Mouse (Mus musculus): ENCODE measurements around the gene Pkd1l1. TPM values are rescaled to one million over a fixed set of nuclear protein-coding genes. Genes with fewer than 3 reads are reported as not detected.

Gene Pkd1l1
- polyA plus RNA-seq, 1 experiment from 2014 or later = 0.45 TPM

DNA sequence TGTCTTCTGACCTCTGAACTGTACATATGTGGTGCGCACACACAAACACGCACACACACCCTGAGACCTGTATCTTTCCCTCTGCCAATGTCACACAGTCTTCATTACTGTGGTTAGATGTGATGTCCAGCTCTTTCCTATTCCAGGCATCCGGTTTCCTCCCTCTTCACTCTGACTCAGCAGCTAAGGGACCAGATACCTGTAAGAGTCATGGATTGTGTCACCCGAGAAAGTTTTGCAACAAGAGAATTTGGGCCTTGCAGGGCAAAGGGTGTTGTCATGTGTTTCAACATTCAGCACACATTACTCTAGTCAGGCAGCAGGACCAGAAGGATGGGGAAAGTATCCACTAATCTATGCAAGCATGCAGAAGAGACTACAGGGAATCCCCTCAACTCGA lies 146.5 kb downstream of the Pkd1l1 start:
- no peak overlapping the region for H3K9ac ChIP-seq (replicated peaks; ENCODE audit: low read length)
- no peak overlapping the region for H3K4me3 ChIP-seq (replicated peaks; ENCODE audit: low read depth, low read length)
- no peak overlapping the region for H3K4me2 ChIP-seq (ENCODE audit: low read length)
- DNase-seq = no peak
- no peak for ATAC-seq (ENCODE audit: low FRiP score, low TSS enrichment)
- no peaks in the 10 kb centered on the region for H3K9me3 ChIP-seq (ENCODE audit: control insufficient read depth, low read length)
- H3K36me3 ChIP-seq (ENCODE audit: control insufficient read depth, insufficient read depth, low read length) = no peaks in the 10 kb centered on the region
- H3K27ac ChIP-seq (replicated peaks; ENCODE audit: low read depth, low read length) = no peak overlapping the region
- 90% methylated on average over 5 of the region's 5 CpGs for WGBS
- no peaks in the 10 kb centered on the region for H3K4me1 ChIP-seq (ENCODE audit: control insufficient read depth, insufficient read depth, low read length)
- no peaks in the 10 kb centered on the region for H3K27me3 ChIP-seq (ENCODE audit: control insufficient read depth, insufficient read depth, low read length)

DNA sequence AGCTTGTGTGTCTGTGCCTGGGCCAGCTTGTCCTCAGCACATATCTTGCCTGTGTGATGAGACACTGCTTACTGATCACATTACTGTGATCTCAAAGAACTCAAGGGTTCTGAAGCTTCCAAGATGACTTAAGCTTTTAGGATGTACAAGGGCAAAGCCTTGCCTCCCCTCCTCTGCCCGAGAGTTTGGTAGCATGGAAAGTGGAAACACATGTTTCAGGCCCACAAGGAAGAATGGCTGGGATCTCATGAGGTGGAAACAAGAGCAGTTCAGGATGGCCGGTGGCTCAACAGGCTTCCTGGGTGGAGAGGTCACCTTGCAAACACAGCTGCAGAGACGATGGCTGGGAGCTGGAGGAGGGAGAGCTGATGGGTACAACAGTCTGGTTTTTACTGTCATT lies 147.0 kb downstream of the Pkd1l1 start:
- no peak for DNase-seq
- H3K36me3 ChIP-seq (ENCODE audit: control insufficient read depth, insufficient read depth, low read length) = no peaks in the 10 kb centered on the region
- no peak for ATAC-seq (ENCODE audit: low FRiP score, low TSS enrichment)
- no peaks in the 10 kb centered on the region for H3K9me3 ChIP-seq (ENCODE audit: control insufficient read depth, low read length)
- no peaks in the 10 kb centered on the region for H3K4me1 ChIP-seq (ENCODE audit: control insufficient read depth, insufficient read depth, low read length)
- no peak overlapping the region for H3K4me3 ChIP-seq (replicated peaks; ENCODE audit: low read depth, low read length)
- 84% methylated on average over 3 of the region's 3 CpGs for WGBS
- no peak overlapping the region for H3K9ac ChIP-seq (replicated peaks; ENCODE audit: low read length)
- H3K4me2 ChIP-seq (ENCODE audit: low read length) = no peak overlapping the region
- no peaks in the 10 kb centered on the region for H3K27me3 ChIP-seq (ENCODE audit: control insufficient read depth, insufficient read depth, low read length)
- no peak overlapping the region for H3K27ac ChIP-seq (replicated peaks; ENCODE audit: low read depth, low read length)

DNA sequence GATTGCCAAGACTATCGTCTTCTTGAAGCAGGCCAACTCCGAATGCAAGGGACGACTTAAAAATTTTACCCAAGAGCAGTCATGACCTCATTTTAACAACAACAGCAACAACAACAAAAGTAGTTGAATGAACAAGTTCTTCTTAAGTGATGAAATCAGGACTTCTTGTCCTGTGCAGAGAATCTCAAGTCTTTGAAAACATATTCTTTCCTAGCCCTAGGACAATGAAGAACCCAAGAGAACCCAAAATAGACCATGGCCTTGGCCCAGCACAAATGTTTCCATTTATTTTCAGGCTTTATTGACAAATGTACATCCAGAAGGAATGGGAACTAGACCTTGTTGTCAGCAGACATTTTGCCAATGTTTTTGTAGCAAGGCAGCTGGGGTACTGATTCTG lies 147.7 kb downstream of the Pkd1l1 start:
- no peak overlapping the region for H3K4me2 ChIP-seq (ENCODE audit: low read length)
- H3K4me1 ChIP-seq (ENCODE audit: control insufficient read depth, insufficient read depth, low read length) = no peaks in the 10 kb centered on the region
- no peaks in the 10 kb centered on the region for H3K36me3 ChIP-seq (ENCODE audit: control insufficient read depth, insufficient read depth, low read length)
- H3K9me3 ChIP-seq (ENCODE audit: control insufficient read depth, low read length) = no peaks in the 10 kb centered on the region
- DNase-seq = no peak
- 95% methylated on average over 3 of the region's 3 CpGs for WGBS
- H3K27me3 ChIP-seq (ENCODE audit: control insufficient read depth, insufficient read depth, low read length) = no peaks in the 10 kb centered on the region
- no peak overlapping the region for H3K9ac ChIP-seq (replicated peaks; ENCODE audit: low read length)
- no peak overlapping the region for H3K27ac ChIP-seq (replicated peaks; ENCODE audit: low read depth, low read length)
- no peak for ATAC-seq (ENCODE audit: low FRiP score, low TSS enrichment)
- H3K4me3 ChIP-seq (replicated peaks; ENCODE audit: low read depth, low read length) = no peak overlapping the region

DNA sequence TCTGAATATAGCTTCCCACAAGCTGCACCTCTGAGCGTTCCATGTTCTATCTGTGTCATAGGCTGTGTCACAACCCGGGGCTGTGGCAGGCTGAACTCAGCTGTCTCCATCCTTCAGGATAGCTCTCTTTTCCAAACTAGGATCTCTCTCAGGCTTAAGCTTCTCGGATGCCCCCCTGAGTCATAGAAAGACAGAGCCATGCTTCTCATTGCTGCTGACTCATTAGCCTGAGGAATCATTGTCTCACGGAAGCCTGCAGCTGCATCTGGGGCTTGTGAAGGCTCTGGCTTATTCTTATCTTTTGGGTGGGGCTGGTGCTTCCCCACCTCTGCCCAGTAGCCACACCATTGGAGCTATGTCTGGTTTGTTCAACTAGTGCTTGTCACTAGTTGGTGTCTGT lies 151.7 kb downstream of the Pkd1l1 start:
- ATAC-seq (ENCODE audit: low FRiP score, low TSS enrichment) = no peak
- Histone ChIP-seq H3K36me3 (ENCODE audit: control insufficient read depth, insufficient read depth, low read length) (no peaks in the 10 kb centered on the region), H3K27ac (replicated peaks; ENCODE audit: low read depth, low read length) (no peak overlapping the region)

DNA sequence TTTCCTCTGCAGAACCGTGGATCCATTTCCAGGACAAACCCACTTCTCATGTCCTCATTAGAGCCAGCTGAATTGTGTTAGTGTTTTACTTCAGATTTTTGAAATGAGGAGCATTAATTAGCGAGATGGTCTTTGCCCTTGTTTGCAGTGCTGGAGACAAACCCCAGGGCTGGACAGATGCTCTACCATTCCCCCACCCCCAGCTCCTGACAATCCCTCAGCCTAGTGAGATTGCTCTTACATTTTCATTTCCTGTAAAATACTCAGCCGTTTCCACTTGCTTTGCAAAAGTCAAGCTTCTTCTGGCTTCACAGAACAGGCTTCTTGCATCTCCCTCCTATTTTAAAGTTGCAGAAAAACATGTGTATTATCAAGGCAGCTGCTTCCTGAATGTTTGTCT lies 155.7 kb downstream of the Pkd1l1 start:
- Histone ChIP-seq H3K9ac (replicated peaks; ENCODE audit: low read length) (no peak overlapping the region), H3K27me3 (ENCODE audit: control insufficient read depth, insufficient read depth, low read length) (no peaks in the 10 kb centered on the region), H3K36me3 (ENCODE audit: control insufficient read depth, insufficient read depth, low read length) (no peaks in the 10 kb centered on the region), H3K4me2 (ENCODE audit: low read length) (no peak overlapping the region), H3K27ac (replicated peaks; ENCODE audit: low read depth, low read length) (no peak overlapping the region), H3K9me3 (ENCODE audit: control insufficient read depth, low read length) (no peaks in the 10 kb centered on the region), H3K4me1 (ENCODE audit: control insufficient read depth, insufficient read depth, low read length) (no peaks in the 10 kb centered on the region), H3K4me3 (replicated peaks; ENCODE audit: low read depth, low read length) (no peak overlapping the region)
- DNase-seq (no peak), ATAC-seq (ENCODE audit: low FRiP score, low TSS enrichment) (no peak)
- WGBS = 78% methylated on average over 3 of the region's 3 CpGs

More for the DNA sequence above, 151.7 kb downstream of the Pkd1l1 start:
- Histone ChIP-seq H3K4me1 (ENCODE audit: control insufficient read depth, insufficient read depth, low read length) (no peaks in the 10 kb centered on the region), H3K4me2 (ENCODE audit: low read length) (no peak overlapping the region), H3K27me3 (ENCODE audit: control insufficient read depth, insufficient read depth, low read length) (no peaks in the 10 kb centered on the region), H3K4me3 (replicated peaks; ENCODE audit: low read depth, low read length) (no peak overlapping the region), H3K9me3 (ENCODE audit: control insufficient read depth, low read length) (no peaks in the 10 kb centered on the region), H3K9ac (replicated peaks; ENCODE audit: low read length) (no peak overlapping the region)
- WGBS = 84% methylated on average over 4 of the region's 4 CpGs
- DNase-seq = no peak

DNA sequence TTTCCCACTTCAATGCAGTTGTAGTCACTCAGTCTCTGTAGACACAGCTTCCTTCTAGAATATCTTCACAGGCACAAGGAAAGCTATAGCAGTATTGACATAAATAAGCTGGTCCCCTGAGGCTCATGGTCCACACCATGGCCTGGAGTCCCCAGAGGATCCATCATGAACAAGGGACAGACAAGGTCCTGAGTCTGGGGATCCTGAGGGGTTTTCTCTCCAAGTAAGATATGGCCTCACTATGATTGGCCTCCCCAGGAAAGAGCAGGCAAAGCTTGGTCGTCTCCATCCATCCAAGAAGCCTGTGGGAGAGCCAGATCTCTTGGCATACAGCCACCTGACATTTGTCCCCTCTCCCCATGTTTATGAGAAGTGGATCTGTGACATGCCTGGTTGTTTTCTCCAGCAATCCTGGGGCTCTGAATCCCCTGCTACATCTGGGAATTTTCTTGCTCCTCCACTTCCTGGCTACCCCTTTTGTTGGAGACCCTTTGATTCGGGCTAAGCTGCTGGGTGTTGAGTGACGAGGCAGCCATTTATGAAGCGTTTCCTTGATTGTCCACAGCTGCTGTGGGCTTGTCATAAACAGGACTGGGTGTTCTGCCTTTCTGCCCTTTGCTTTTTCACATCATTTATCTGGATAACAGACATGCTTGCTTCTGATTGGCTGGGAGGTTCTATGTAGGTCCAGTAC lies 158.8 kb downstream of the Pkd1l1 start:
- H3K9me3 ChIP-seq (ENCODE audit: control insufficient read depth, low read length) = no peaks in the 10 kb centered on the region
- 66% methylated on average over 4 of the region's 4 CpGs for WGBS
- H3K4me1 ChIP-seq (ENCODE audit: control insufficient read depth, insufficient read depth, low read length) = no peaks in the 10 kb centered on the region
- H3K4me2 ChIP-seq (ENCODE audit: low read length) = no peak overlapping the region
- H3K4me3 ChIP-seq (replicated peaks; ENCODE audit: low read depth, low read length) = no peak overlapping the region
- no peak overlapping the region for H3K9ac ChIP-seq (replicated peaks; ENCODE audit: low read length)
- no peaks in the 10 kb centered on the region for H3K36me3 ChIP-seq (ENCODE audit: control insufficient read depth, insufficient read depth, low read length)
- no peak overlapping the region for H3K27ac ChIP-seq (replicated peaks; ENCODE audit: low read depth, low read length)
- DNase-seq (no peak), ATAC-seq (ENCODE audit: low FRiP score, low TSS enrichment) (no peak)
- H3K27me3 ChIP-seq (ENCODE audit: control insufficient read depth, insufficient read depth, low read length) = no peaks in the 10 kb centered on the region

DNA sequence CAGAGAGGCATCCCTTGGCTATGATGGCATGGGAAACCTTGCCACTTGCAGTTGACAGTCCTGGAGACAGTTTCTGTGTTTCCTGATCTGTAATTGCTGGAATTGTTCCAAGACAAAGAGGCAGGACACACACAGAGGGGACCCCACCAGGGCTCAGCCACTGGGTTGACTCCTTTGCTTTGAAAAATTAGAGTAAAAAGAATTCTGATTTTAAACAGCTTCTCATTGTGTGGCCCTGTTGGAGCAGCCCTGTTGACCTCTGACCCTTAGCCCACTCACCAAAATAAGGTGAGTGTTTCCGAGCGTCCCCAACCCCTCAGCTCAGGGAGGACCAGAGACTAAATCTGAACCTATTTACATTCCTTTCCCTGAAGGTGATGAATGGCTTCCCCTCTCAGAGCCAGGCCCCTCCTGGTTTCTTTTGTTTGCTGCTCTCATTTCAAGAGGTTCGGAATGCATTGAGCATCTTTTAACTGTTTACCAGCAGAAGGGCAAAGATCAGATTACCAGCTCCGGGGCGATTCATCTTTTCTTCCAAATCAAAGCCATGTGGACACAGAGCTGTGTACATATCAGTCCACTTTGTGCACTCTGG lies 161.5 kb downstream of the Pkd1l1 start:
- DNase-seq (no peak), ATAC-seq (ENCODE audit: low FRiP score, low TSS enrichment) (no peak)
- Histone ChIP-seq H3K36me3 (ENCODE audit: control insufficient read depth, insufficient read depth, low read length) (no peaks in the 10 kb centered on the region), H3K4me3 (replicated peaks; ENCODE audit: low read depth, low read length) (no peak overlapping the region), H3K27me3 (ENCODE audit: control insufficient read depth, insufficient read depth, low read length) (no peaks in the 10 kb centered on the region), H3K4me2 (ENCODE audit: low read length) (no peak overlapping the region), H3K9me3 (ENCODE audit: control insufficient read depth, low read length) (no peaks in the 10 kb centered on the region), H3K9ac (replicated peaks; ENCODE audit: low read length) (no peak overlapping the region), H3K4me1 (ENCODE audit: control insufficient read depth, insufficient read depth, low read length) (no peaks in the 10 kb centered on the region), H3K27ac (replicated peaks; ENCODE audit: low read depth, low read length) (no peak overlapping the region)
- WGBS = 16% methylated on average over 5 of the region's 5 CpGs

DNA sequence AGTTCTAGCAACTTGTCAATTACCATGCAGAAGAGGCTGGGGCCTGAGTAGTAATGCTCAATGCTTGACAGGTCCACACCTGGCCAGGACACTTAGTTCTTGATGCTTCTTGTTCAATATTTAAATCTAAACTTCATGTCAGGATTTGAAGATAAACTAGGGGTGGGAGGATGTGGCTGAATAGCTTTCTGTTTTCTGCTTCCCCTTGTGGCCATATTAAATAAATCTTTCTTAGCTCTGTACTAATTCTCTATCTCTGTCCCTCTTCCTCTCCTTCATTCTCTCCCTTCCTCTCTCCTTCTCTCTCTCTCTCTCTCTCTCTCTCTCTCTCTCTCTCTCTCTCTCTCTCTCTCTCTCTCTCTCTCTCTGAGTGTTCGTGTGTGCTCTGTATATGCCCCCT lies 163.4 kb downstream of the Pkd1l1 start:
- H3K36me3 ChIP-seq (ENCODE audit: control insufficient read depth, insufficient read depth, low read length) = no peaks in the 10 kb centered on the region
- H3K9me3 ChIP-seq (ENCODE audit: control insufficient read depth, low read length) = no peaks in the 10 kb centered on the region
- no peak for ATAC-seq (ENCODE audit: low FRiP score, low TSS enrichment)
- WGBS = 75% methylated on average over 1 of the region's 1 CpGs
- no peaks in the 10 kb centered on the region for H3K27me3 ChIP-seq (ENCODE audit: control insufficient read depth, insufficient read depth, low read length)
- H3K4me1 ChIP-seq (ENCODE audit: control insufficient read depth, insufficient read depth, low read length) = no peaks in the 10 kb centered on the region
- H3K4me2 ChIP-seq (ENCODE audit: low read length) = no peak overlapping the region
- no peak for DNase-seq
- no peak overlapping the region for H3K4me3 ChIP-seq (replicated peaks; ENCODE audit: low read depth, low read length)
- no peak overlapping the region for H3K9ac ChIP-seq (replicated peaks; ENCODE audit: low read length)
- no peak overlapping the region for H3K27ac ChIP-seq (replicated peaks; ENCODE audit: low read depth, low read length)

DNA sequence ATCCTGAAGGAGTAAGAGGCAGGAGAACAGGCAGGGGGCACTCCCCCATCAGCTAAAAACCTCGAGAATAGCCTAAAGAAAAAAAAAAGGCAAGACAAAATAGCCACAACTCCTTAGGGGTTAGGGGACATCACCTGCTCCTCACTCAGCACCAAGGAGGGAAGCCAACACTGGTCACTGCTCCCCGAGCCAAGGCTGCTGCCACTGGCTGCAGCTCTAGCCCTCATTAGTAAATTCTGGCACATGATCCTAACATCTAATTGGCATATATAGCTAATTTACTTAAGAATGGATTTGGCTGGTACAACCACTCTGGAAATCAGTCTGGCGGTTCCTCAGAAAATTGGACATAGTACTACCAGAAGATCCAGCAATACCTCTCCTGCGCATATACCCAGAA lies 166.1 kb downstream of the Pkd1l1 start:
- H3K27ac ChIP-seq (replicated peaks; ENCODE audit: low read depth, low read length) = no peak overlapping the region
- no peaks in the 10 kb centered on the region for H3K4me1 ChIP-seq (ENCODE audit: control insufficient read depth, insufficient read depth, low read length)
- H3K27me3 ChIP-seq (ENCODE audit: control insufficient read depth, insufficient read depth, low read length) = no peaks in the 10 kb centered on the region
- WGBS = 78% methylated on average over 4 of the region's 4 CpGs
- no peak for DNase-seq
- no peaks in the 10 kb centered on the region for H3K36me3 ChIP-seq (ENCODE audit: control insufficient read depth, insufficient read depth, low read length)
- no peak for ATAC-seq (ENCODE audit: low FRiP score, low TSS enrichment)
- no peak overlapping the region for H3K9ac ChIP-seq (replicated peaks; ENCODE audit: low read length)
- no peak overlapping the region for H3K4me2 ChIP-seq (ENCODE audit: low read length)
- H3K9me3 ChIP-seq (ENCODE audit: control insufficient read depth, low read length) = no peaks in the 10 kb centered on the region
- H3K4me3 ChIP-seq (replicated peaks; ENCODE audit: low read depth, low read length) = no peak overlapping the region
